In the genomic region with DNA sequence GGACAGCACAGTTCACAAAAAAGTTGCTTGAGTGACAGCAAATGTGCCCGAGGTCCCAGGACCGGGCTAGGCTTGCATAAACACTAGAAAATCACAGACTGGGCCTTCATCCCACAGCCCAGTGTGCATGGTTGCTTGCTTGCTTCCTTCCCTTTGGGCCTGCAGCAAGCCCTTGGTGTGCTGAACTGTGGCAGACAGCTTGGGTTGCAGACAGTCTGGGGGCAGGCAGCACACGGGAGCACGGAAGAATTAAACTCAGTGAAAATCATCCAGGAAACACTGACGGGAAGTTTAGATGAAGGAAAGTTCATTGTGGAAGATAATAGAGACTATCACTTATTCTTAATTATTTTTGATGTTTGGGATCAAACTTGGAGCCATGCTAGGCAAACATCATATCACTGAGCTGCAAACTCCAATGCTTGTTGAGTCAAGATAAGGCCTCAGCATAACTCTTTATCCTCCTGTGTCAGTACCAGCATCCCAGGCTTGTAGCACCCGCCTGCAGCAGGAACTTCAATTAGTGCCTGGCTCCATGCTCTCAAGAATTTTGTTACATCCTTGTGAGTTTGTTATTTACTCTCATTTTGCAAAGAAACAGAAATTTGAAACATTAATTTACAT, we compare ENCODE assay signal across 10 mouse cellular contexts. TPM values are rescaled to one million over a fixed set of nuclear protein-coding genes. Genes with fewer than 3 reads are reported as not detected.
DNase-seq lines count a peak whose midpoint lies in the region; ATAC-seq and TF ChIP-seq lines count a peak whose summit lies in the region.
"Had no signal": no experiment of that assay in that cellular context is flagged by ENCODE, and none has a peak within 500 bp of the region (broad histone marks: within the 10 kb centered on the region; RNA-seq: fewer than 3 reads in every experiment).

No protein-coding gene starts in this region.

- no peak for DNase-seq in kidney, adult 11 months
- DNase-seq in hindbrain, postnatal 0 days (ENCODE audit: low spot score), result no peak
- DNase-seq in midbrain, embryonic 14.5 days, result peak; percentile 11
- no peak for DNase-seq in thymus, postnatal 25 days
- no peak for DNase-seq in ovary, postnatal 10 days (ENCODE audit: low spot score)
- no peak for DNase-seq in left cerebral cortex, postnatal 10 days (ENCODE audit: extremely low spot score in 1 of 2, low spot score in 2 of 2)
- DNase-seq: cerebellum, adult 2 months had no signal

- no peak for TF ChIP-seq CTCF in hindbrain, postnatal 0 days (IDR thresholded peaks at IDR 0.05; ENCODE audit: low read depth)

- 20% methylated on average over 6 of the region's 6 CpGs for WGBS in kidney, embryonic 14.5 days
- 17% methylated on average over 6 of the region's 6 CpGs for WGBS in embryonic facial prominence, embryonic 12.5 days
- 24% methylated on average over 6 of the region's 6 CpGs for WGBS in hindbrain, postnatal 0 days
- 8% methylated on average over 6 of the region's 6 CpGs for WGBS in midbrain, embryonic 14.5 days

- H3K9me3 ChIP-seq in kidney, embryonic 14.5 days (ENCODE audit: control insufficient read depth, low read length), result no peaks in the 10 kb centered on the region
- no peaks in the 10 kb centered on the region for H3K9me3 ChIP-seq in embryonic facial prominence, embryonic 12.5 days
- no peaks in the 10 kb centered on the region for H3K9me3 ChIP-seq in hindbrain, postnatal 0 days (ENCODE audit: low read length)
- H3K9me3 ChIP-seq in midbrain, embryonic 14.5 days (ENCODE audit: control insufficient read depth, low read length), result no peaks in the 10 kb centered on the region

- H3K36me3 ChIP-seq in kidney, embryonic 14.5 days (ENCODE audit: control insufficient read depth, insufficient read depth, low read length), result no peaks in the 10 kb centered on the region
- no peaks in the 10 kb centered on the region for H3K36me3 ChIP-seq in embryonic facial prominence, embryonic 12.5 days
- H3K36me3 ChIP-seq in hindbrain, postnatal 0 days (ENCODE audit: insufficient read depth, low read length), result peaks cover 4% of the 10 kb centered on the region; the same call in 1 of the 2 replicates
- H3K36me3 ChIP-seq in midbrain, embryonic 14.5 days (ENCODE audit: control insufficient read depth, insufficient read depth, low read length), result peaks cover 35% of the 10 kb centered on the region

- intact Hi-C loops in left cerebral cortex, postnatal 10 days (cut with DNase I), result no loop called here

- no peaks in the 10 kb centered on the region for H3K27me3 ChIP-seq in kidney, embryonic 14.5 days (ENCODE audit: control insufficient read depth, insufficient read depth, low read length)
- no peaks in the 10 kb centered on the region for H3K27me3 ChIP-seq in embryonic facial prominence, embryonic 12.5 days
- H3K27me3 ChIP-seq in hindbrain, postnatal 0 days (ENCODE audit: insufficient read depth, low read length), result no peaks in the 10 kb centered on the region
- no peaks in the 10 kb centered on the region for H3K27me3 ChIP-seq in midbrain, embryonic 14.5 days (ENCODE audit: control insufficient read depth, insufficient read depth, low read length)

- peak; percentile 40 for ATAC-seq in kidney, embryonic 14.5 days (ENCODE audit: low FRiP score, low TSS enrichment)
- ATAC-seq in embryonic facial prominence, embryonic 12.5 days (ENCODE audit: insufficient number of reproducible peaks, insufficient read depth, low FRiP score, low TSS enrichment), result peak; percentile 13; the same call in 1 of the 2 replicates
- ATAC-seq in hindbrain, postnatal 0 days, result no peak
- ATAC-seq in midbrain, embryonic 14.5 days (ENCODE audit: low FRiP score, low TSS enrichment), result peak; percentile 37; the same call in 1 of the 2 replicates

- H3K4me3 ChIP-seq in kidney, embryonic 14.5 days (ENCODE audit: low read length), result no peak overlapping the region
- no peak overlapping the region for H3K4me3 ChIP-seq in embryonic facial prominence, embryonic 12.5 days
- H3K4me3 ChIP-seq in hindbrain, postnatal 0 days (ENCODE audit: low read length), result no peak overlapping the region
- H3K4me3 ChIP-seq in midbrain, embryonic 14.5 days (replicated peaks; ENCODE audit: low read depth, low read length), result no peak overlapping the region

- peak overlapping the region; percentile 90; the same call in 1 of the 2 replicates for H3K27ac ChIP-seq in kidney, embryonic 14.5 days (ENCODE audit: low read depth, low read length)
- peak overlapping the region; percentile 75 for H3K27ac ChIP-seq in embryonic facial prominence, embryonic 12.5 days
- peak overlapping the region; percentile 64; the same call in 1 of the 2 replicates for H3K27ac ChIP-seq in hindbrain, postnatal 0 days
- peak overlapping the region; percentile 64 for H3K27ac ChIP-seq in midbrain, embryonic 14.5 days (replicated peaks; ENCODE audit: low read depth, low read length)

- H3K4me1 ChIP-seq in kidney, embryonic 14.5 days (ENCODE audit: control insufficient read depth, insufficient read depth, low read length), result peaks cover 32% of the 10 kb centered on the region
- H3K4me1 ChIP-seq in embryonic facial prominence, embryonic 12.5 days, result peaks cover 25% of the 10 kb centered on the region
- H3K4me1 ChIP-seq in hindbrain, postnatal 0 days (ENCODE audit: insufficient read depth, low read length), result 0 out of 2 replicates have a peak, but pooled peaks cover 8% of the 10 kb centered on the region
- peaks cover 63% of the 10 kb centered on the region for H3K4me1 ChIP-seq in midbrain, embryonic 14.5 days (ENCODE audit: control insufficient read depth, insufficient read depth, low read length)

- H3K4me2 ChIP-seq in kidney, embryonic 14.5 days (replicated peaks; ENCODE audit: low read depth, low read length), result no peak overlapping the region
- no peak overlapping the region for H3K4me2 ChIP-seq in embryonic facial prominence, embryonic 12.5 days (replicated peaks)
- H3K4me2 ChIP-seq in hindbrain, postnatal 0 days (ENCODE audit: low read depth, low read length), result no peak overlapping the region
- H3K4me2 ChIP-seq in midbrain, embryonic 14.5 days (ENCODE audit: low read length), result no peak overlapping the region

- no peak overlapping the region for H3K9ac ChIP-seq in kidney, embryonic 14.5 days (ENCODE audit: low read depth, low read length)
- peak overlapping the region; percentile 1; the same call in 1 of the 2 replicates for H3K9ac ChIP-seq in embryonic facial prominence, embryonic 12.5 days
- H3K9ac ChIP-seq in hindbrain, postnatal 0 days (replicated peaks; ENCODE audit: low read length), result no peak overlapping the region
- H3K9ac ChIP-seq in midbrain, embryonic 14.5 days (replicated peaks; ENCODE audit: low read length), result no peak overlapping the region

RNA-seq across cellular contexts. Expression of a gene that starts 18.4 kb away (rescaled TPM):
- 1.4 and 2.3 TPM in 2 replicates for polyA plus RNA-seq in kidney, embryonic 14.5 days (2014; fragmentation: Nextera tagmentation; extraction: Ambion mirVana)
- 6.3 TPM in 2 replicates for polyA plus RNA-seq in embryonic facial prominence, embryonic 12.5 days (2016; fragmentation: Nextera tagmentation; extraction: Ambion mirVana)
- total RNA-seq in hindbrain, postnatal 0 days (2014; rRNA removed), result 6.2 and 7.7 TPM in 2 replicates
- 7.4 and 7.9 TPM in 2 replicates for polyA plus RNA-seq in hindbrain, postnatal 0 days (2015; fragmentation: Nextera tagmentation; extraction: Ambion mirVana)
- polyA plus RNA-seq in midbrain, embryonic 14.5 days (2014; fragmentation: Nextera tagmentation; extraction: Ambion mirVana), result 22.3 and 38.0 TPM in 2 replicates
- total RNA-seq in left cerebral cortex, postnatal 10 days (2021), result 1 to 10 TPM; 1.1 to 1.3 TPM

RNA-seq across cellular contexts. Expression of a gene that starts 35.9 kb away (rescaled TPM):
- polyA plus RNA-seq in kidney, embryonic 14.5 days (2014; fragmentation: Nextera tagmentation; extraction: Ambion mirVana), result 1.3 and 1.4 TPM in 2 replicates
- 0.47 and 0.87 TPM in 2 replicates for polyA plus RNA-seq in embryonic facial prominence, embryonic 12.5 days (2016; fragmentation: Nextera tagmentation; extraction: Ambion mirVana)
- 23.0 and 26.0 TPM in 2 replicates for total RNA-seq in hindbrain, postnatal 0 days (2014; rRNA removed)
- polyA plus RNA-seq in hindbrain, postnatal 0 days (2015; fragmentation: Nextera tagmentation; extraction: Ambion mirVana), result 11.2 and 11.7 TPM in 2 replicates
- 10.1 and 11.1 TPM in 2 replicates for polyA plus RNA-seq in midbrain, embryonic 14.5 days (2014; fragmentation: Nextera tagmentation; extraction: Ambion mirVana)
- 10 to 100 TPM; 18.4 to 19.8 TPM for total RNA-seq in left cerebral cortex, postnatal 10 days (2021)
- total RNA-seq: granulocyte monocyte progenitor cell, adult 5-6 weeks had no signal

RNA-seq across cellular contexts. Expression of a gene that starts 56.8 kb away (rescaled TPM):
- polyA plus RNA-seq in kidney, embryonic 14.5 days (2014; fragmentation: Nextera tagmentation; extraction: Ambion mirVana), result 5.5 and 6.2 TPM in 2 replicates
- 22.0 and 22.1 TPM in 2 replicates for polyA plus RNA-seq in embryonic facial prominence, embryonic 12.5 days (2016; fragmentation: Nextera tagmentation; extraction: Ambion mirVana)
- total RNA-seq in hindbrain, postnatal 0 days (2014; rRNA removed), result 138 and 151 TPM in 2 replicates
- 33.5 and 34.0 TPM in 2 replicates for polyA plus RNA-seq in hindbrain, postnatal 0 days (2015; fragmentation: Nextera tagmentation; extraction: Ambion mirVana)
- 28.4 and 29.1 TPM in 2 replicates for polyA plus RNA-seq in midbrain, embryonic 14.5 days (2014; fragmentation: Nextera tagmentation; extraction: Ambion mirVana)
- 100 to 1,000 TPM; 141 to 143 TPM for total RNA-seq in left cerebral cortex, postnatal 10 days (2021)
